Mouse (Mus musculus) hindbrain, embryonic 13.5 days (tissue): ENCODE data around the gene Fshb. TPM values are rescaled to one million over a fixed set of nuclear protein-coding genes. Genes with fewer than 3 reads are reported as not detected.

Source experiments
- ATAC-seq: fragments of 200-750 bp; cut with Nextera tagmentation; 2 replicates; pipeline ENCODE4 v1.8.0; 2017; ENCODE audit warnings: moderate TSS enrichment; ENCODE audit not compliant: low FRiP score
- H3K27ac ChIP-seq: fragments of 300-500 bp; sonication (generic); 2 replicates; pipeline ENCODE4 v1.5.1; 2015; ENCODE audit warnings: inconsistent platforms, mild to moderate bottlenecking, moderate library complexity
- H3K27me3 ChIP-seq: fragments of 300-500 bp; sonication (generic); 2 replicates; pipeline ENCODE4 v1.6.1; 2015; ENCODE audit warnings: mild to moderate bottlenecking, inconsistent platforms
- H3K36me3 ChIP-seq: fragments of 300-500 bp; sonication (generic); 2 replicates; pipeline ENCODE4 v1.6.1; 2015; ENCODE audit warnings: mild to moderate bottlenecking, inconsistent platforms
- H3K4me1 ChIP-seq: fragments of 300-500 bp; sonication (generic); replicated peaks from 2 replicates; pipeline ENCODE4 v1.6.1; 2015; ENCODE audit warnings: inconsistent platforms
- H3K4me2 ChIP-seq: fragments of 300-500 bp; sonication (generic); 2 replicates; pipeline ENCODE4 v1.6.1; 2015; ENCODE audit warnings: inconsistent platforms, mild to moderate bottlenecking, moderate library complexity
- H3K4me3 ChIP-seq: fragments of 300-500 bp; sonication (generic); 2 replicates; pipeline ENCODE4 v1.5.1; 2015; ENCODE audit warnings: mild to moderate bottlenecking, inconsistent platforms
- H3K9ac ChIP-seq: fragments of 300-500 bp; sonication (generic); 2 replicates; pipeline ENCODE4 v1.6.1; 2015; ENCODE audit warnings: mild to moderate bottlenecking, inconsistent platforms
- H3K9me3 ChIP-seq: fragments of 300-500 bp; sonication (generic); 2 replicates; pipeline ENCODE4 v1.6.1; 2016; ENCODE audit warnings: inconsistent platforms
- WGBS: fragments of 180-500 bp; shearing (Covaris S2); methylation state at CpG from one replicate; pipeline ENCODE4 v1.1.7; 2015; 5-methylcytosine and 5-hydroxymethylcytosine counted together
- polyA plus RNA-seq: library from polyadenylated mRNA; unstranded; fragments of >200 nt; fragmentation: Nextera tagmentation; extraction: Ambion mirVana; gene quantifications from 2 replicates; pipeline ENCODE4 v1.2.1, GENCODE M21; 2015

Fshb gene
- polyA plus RNA-seq = not detected in 2 replicates

DNA sequence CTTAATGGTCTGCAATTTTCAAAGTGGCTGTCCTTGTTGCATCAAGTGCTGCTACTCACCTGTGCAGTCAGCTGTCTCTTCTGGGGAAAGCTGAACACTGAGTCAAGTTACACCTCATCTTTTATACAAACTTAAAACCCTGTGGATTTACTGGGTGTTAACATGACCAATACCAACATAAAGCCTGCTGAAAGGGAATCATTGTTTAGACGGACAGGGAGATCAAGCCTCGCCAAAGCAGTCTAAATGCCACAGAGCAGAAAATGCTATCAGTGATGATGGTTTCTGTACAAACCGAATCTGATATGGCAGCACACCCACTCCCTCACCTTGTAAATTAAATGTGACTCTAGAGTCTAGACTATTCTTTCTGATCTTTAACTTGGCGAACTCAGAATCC, at the start of gene Fshb:
TSS of gene Fshb (minus strand) at position 101 of the 400 bp plus-strand sequence.
- Histone ChIP-seq H3K36me3 (no peaks in the 10 kb centered on the region), H3K9me3 (no peaks in the 10 kb centered on the region), H3K27ac (no peak within 1 kb of the TSS), H3K9ac (no peak within 1 kb of the TSS), H3K4me1 (no peaks in the 10 kb centered on the region), H3K4me2 (no peak within 1 kb of the TSS), H3K4me3 (no peak within 1 kb of the TSS), H3K27me3 (no peaks in the 10 kb centered on the region)
- ATAC-seq = no peak
- 87% methylated on average over 4 of the region's 4 CpGs for WGBS

DNA sequence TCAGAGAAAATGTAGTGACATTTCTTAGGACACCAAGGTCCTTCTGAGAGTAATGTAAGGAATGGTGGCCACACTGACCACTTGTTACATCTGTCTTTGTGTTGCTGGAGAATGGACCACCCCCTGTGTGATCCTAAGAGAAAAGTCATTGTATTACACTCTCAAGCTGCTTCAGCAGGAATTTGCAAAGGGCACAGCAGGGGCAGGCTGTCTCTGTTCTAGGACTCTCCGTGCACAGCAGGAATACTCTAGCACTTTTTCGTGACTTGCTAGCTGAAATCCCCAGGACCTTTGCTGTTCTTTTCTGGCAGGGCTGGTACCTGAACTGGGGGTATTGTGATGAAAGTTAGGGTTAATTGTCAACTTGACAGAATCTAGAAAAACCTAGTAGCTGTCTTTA, 24.8 kb upstream of the Fshb start:
- no peak overlapping the region for H3K9ac ChIP-seq
- H3K36me3 ChIP-seq = no peaks in the 10 kb centered on the region
- ATAC-seq = no peak
- 4% methylated on average over 2 of the region's 2 CpGs for WGBS
- H3K27ac ChIP-seq = no peak overlapping the region
- no peak overlapping the region for H3K4me2 ChIP-seq
- H3K4me1 ChIP-seq = no peaks in the 10 kb centered on the region
- H3K4me3 ChIP-seq = no peak overlapping the region
- H3K9me3 ChIP-seq = no peaks in the 10 kb centered on the region
- H3K27me3 ChIP-seq = no peaks in the 10 kb centered on the region

- Histone ChIP-seq H3K27me3 (no peaks in the 10 kb centered on the region), H3K4me3 (no peak overlapping the region), H3K4me2 (no peak overlapping the region), H3K4me1 (no peaks in the 10 kb centered on the region), H3K9ac (no peak overlapping the region), H3K9me3 (no peaks in the 10 kb centered on the region), H3K36me3 (no peaks in the 10 kb centered on the region), H3K27ac (0 out of 2 replicates have a peak overlapping the region, but pooled peaks have one; percentile 12)
- WGBS = 54% methylated on average over 14 of the region's 14 CpGs
- 0 out of 2 replicates have a peak, but pooled peaks have one; percentile 54 for ATAC-seq
These were observed 23.8 kb upstream of the Fshb start for GRCm38 (mm10) chr2:107083071-107083885.

DNA sequence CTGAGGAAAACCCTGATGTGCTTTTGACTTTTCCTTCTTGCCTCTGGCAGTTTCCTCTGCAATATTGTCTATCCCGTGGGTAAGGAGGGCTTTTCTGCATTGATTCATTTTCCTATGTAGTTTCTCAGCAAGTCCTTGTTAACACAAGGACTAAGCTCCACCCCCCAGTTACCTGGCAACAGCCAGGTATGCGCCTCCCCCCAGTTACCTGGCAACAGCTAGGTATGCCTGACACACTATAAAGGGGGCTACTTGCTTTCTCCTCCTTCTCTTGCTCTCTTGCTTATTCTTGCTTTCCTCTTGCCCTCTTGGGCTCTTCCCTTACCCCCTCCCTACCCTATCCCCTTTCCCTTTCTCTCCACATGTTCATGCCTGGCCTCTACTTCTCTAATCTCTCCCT, 3.8 kb upstream of the Fshb start:
- H3K27me3 ChIP-seq = no peaks in the 10 kb centered on the region
- no peaks in the 10 kb centered on the region for H3K9me3 ChIP-seq
- no peaks in the 10 kb centered on the region for H3K36me3 ChIP-seq
- ATAC-seq = no peak
- H3K4me3 ChIP-seq = no peak overlapping the region
- H3K4me1 ChIP-seq = no peaks in the 10 kb centered on the region
- H3K9ac ChIP-seq = no peak overlapping the region
- H3K27ac ChIP-seq = no peak overlapping the region
- 36% methylated on average over 2 of the region's 2 CpGs for WGBS
- H3K4me2 ChIP-seq = no peak overlapping the region

DNA sequence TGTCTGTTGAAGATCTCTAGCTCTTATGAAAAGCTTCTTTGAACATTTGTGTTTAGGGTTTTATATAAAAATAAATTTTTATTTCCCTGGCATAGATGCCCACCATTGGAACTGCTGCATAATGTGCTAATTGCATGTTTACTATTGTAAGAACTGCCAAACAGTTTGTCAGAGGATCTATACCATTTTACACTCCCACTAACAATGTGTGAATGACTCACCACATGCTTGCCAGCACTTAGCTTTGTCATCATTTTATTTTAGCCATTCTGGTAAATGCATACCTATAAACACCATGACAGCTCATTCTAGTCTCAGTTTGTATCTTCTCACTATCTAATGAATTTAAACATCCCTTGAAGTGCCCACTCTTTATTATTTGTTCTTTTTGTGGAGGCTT, 13.5 kb downstream of the Fshb start:
- Histone ChIP-seq H3K4me3 (no peak overlapping the region), H3K27me3 (no peaks in the 10 kb centered on the region), H3K4me2 (no peak overlapping the region), H3K36me3 (no peaks in the 10 kb centered on the region), H3K27ac (no peak overlapping the region), H3K9me3 (no peaks in the 10 kb centered on the region), H3K9ac (no peak overlapping the region), H3K4me1 (no peaks in the 10 kb centered on the region)
- no peak for ATAC-seq

- no peak for ATAC-seq
- Histone ChIP-seq H3K27ac (no peak overlapping the region), H3K4me3 (no peak overlapping the region), H3K4me2 (no peak overlapping the region), H3K9ac (no peak overlapping the region), H3K27me3 (no peaks in the 10 kb centered on the region), H3K9me3 (no peaks in the 10 kb centered on the region), H3K4me1 (no peaks in the 10 kb centered on the region), H3K36me3 (no peaks in the 10 kb centered on the region)
- WGBS = 88% methylated on average over 4 of the region's 4 CpGs
These were observed 18.6 kb downstream of the Fshb start for GRCm38 (mm10) chr2:107040816-107041215.

DNA sequence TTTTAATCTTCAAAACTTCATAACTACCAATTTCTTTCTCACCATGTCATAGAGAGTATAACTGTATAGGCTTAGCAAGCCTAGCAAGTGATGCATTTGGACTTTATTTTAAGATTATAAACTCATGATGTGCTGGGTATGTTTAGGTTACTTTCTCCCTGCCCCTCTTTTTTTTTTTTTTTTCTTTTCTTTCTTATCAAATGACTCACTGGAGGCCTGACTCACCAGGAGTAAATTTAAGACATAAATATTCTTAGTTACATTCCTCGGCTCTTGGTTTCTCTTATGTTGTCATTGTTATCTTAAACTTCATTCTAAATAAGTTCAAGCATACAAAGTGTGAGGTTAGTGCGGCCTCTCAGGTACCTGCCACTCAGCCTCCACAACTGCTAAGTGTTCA, 23.5 kb downstream of the Fshb start:
- ATAC-seq = no peak
- Histone ChIP-seq H3K27ac (no peak overlapping the region), H3K9ac (no peak overlapping the region), H3K4me2 (no peak overlapping the region), H3K4me1 (no peaks in the 10 kb centered on the region), H3K36me3 (no peaks in the 10 kb centered on the region), H3K9me3 (no peaks in the 10 kb centered on the region), H3K4me3 (no peak overlapping the region), H3K27me3 (no peaks in the 10 kb centered on the region)
- 92% methylated on average over 2 of the region's 2 CpGs for WGBS

DNA sequence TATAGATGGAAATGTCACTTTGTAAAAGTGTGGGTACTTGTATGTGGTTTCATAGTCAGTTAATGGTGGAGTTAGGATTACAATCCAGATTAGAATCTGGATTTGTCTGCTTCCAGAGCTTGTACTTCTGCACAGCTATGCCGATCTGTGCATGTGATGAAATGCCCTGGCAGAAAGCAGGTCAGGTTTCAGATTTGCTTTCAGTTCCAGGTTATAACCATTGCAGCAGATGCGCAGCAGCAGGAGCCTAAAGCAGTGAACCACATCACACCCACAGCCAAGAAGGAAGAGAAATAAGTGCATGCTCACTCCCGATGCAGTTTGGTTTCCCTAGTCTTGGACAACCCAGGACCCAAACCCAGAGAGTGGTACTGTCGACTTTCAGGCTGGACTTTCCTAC, 34.8 kb downstream of the Fshb start:
- no peak for ATAC-seq

DNA sequence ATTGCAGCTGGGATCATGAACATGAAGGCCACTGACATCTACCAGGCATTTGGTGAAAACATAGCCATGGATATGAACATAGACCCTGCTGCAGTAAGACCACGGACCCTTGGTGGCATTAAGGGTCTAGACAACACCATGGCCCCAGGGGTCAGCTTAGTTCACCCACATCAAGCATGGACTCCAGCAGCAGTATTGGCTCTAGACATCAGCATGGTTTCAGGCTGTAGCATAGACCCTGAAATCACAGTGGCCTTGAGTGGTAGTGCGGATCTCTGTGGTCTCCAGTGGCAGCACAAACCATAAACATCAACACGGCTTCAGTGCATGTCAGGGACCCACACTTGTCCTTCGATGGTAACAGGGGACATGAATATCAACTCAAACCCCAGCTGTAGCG, 36.7 kb downstream of the Fshb start:
- no peak for ATAC-seq
- H3K4me1 ChIP-seq = 0 out of 2 replicates have a peak, but pooled peaks cover 7% of the 10 kb centered on the region
- no peak overlapping the region for H3K27ac ChIP-seq
- 93% methylated on average over 5 of the region's 5 CpGs for WGBS
- H3K4me3 ChIP-seq = no peak overlapping the region
- no peak overlapping the region for H3K9ac ChIP-seq
- no peaks in the 10 kb centered on the region for H3K9me3 ChIP-seq
- no peaks in the 10 kb centered on the region for H3K27me3 ChIP-seq
- H3K4me2 ChIP-seq = no peak overlapping the region
- no peaks in the 10 kb centered on the region for H3K36me3 ChIP-seq

More for the DNA sequence above, 34.8 kb downstream of the Fshb start:
- Histone ChIP-seq H3K36me3 (no peaks in the 10 kb centered on the region), H3K9me3 (no peaks in the 10 kb centered on the region), H3K4me2 (no peak overlapping the region), H3K9ac (no peak overlapping the region), H3K4me1 (no peaks in the 10 kb centered on the region), H3K27me3 (no peaks in the 10 kb centered on the region), H3K4me3 (no peak overlapping the region), H3K27ac (no peak overlapping the region)
- WGBS = 82% methylated on average over 4 of the region's 4 CpGs

- no peak overlapping the region for H3K4me3 ChIP-seq
- H3K4me2 ChIP-seq = no peak overlapping the region
- no peaks in the 10 kb centered on the region for H3K27me3 ChIP-seq
- ATAC-seq = no peak; the same call in 1 of the 2 replicates
- no peaks in the 10 kb centered on the region for H3K36me3 ChIP-seq
- 0 out of 2 replicates have a peak overlapping the region, but pooled peaks have one; percentile 30 for H3K27ac ChIP-seq
- H3K4me1 ChIP-seq = 0 out of 2 replicates have a peak, but pooled peaks cover 7% of the 10 kb centered on the region
- 42% methylated on average over 2 of the region's 2 CpGs for WGBS
- H3K9ac ChIP-seq = no peak overlapping the region
- H3K9me3 ChIP-seq = no peaks in the 10 kb centered on the region
These were observed 40.1 kb downstream of the Fshb start for GRCm38 (mm10) chr2:107019331-107019730.

- no peak overlapping the region for H3K27ac ChIP-seq
- H3K4me2 ChIP-seq = no peak overlapping the region
- H3K9ac ChIP-seq = no peak overlapping the region
- 82% methylated on average over 4 of the region's 4 CpGs for WGBS
- no peaks in the 10 kb centered on the region for H3K4me1 ChIP-seq
- no peak for ATAC-seq
- H3K27me3 ChIP-seq = no peaks in the 10 kb centered on the region
- H3K9me3 ChIP-seq = no peaks in the 10 kb centered on the region
- no peak overlapping the region for H3K4me3 ChIP-seq
- H3K36me3 ChIP-seq = no peaks in the 10 kb centered on the region
These were observed 46.3 kb downstream of the Fshb start for GRCm38 (mm10) chr2:107013161-107013560.

GRCm38 (mm10) chr2:107012318-107012717, 47.1 kb downstream of the Fshb start:
- no peak overlapping the region for H3K27ac ChIP-seq
- no peaks in the 10 kb centered on the region for H3K36me3 ChIP-seq
- no peak for ATAC-seq
- no peak overlapping the region for H3K9ac ChIP-seq
- H3K4me1 ChIP-seq = no peaks in the 10 kb centered on the region
- H3K27me3 ChIP-seq = no peaks in the 10 kb centered on the region
- H3K4me3 ChIP-seq = no peak overlapping the region
- WGBS = 91% methylated on average over 4 of the region's 4 CpGs
- H3K9me3 ChIP-seq = no peaks in the 10 kb centered on the region
- H3K4me2 ChIP-seq = no peak overlapping the region

DNA sequence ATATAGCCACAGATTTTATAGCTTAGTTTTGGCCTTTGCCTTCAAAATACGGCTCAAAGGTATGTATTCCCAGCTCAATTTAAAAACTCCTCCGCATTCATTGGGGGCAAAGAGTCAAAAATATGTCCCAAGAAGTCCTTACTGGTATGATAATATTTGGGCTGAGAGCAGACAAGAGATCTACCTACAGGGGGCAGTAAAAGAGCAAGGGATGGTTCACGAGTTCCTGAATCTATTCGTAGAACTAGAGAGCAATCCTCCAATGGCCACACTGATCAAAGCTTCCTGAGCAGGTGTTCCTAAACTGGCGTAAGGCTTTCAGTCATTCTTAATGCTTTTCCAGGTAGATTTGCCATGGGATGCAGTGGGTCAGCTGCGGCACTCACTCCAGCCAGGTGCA, 49.3 kb downstream of the Fshb start:
- no peak overlapping the region for H3K4me2 ChIP-seq
- H3K27ac ChIP-seq = no peak overlapping the region
- H3K9me3 ChIP-seq = no peaks in the 10 kb centered on the region
- no peaks in the 10 kb centered on the region for H3K4me1 ChIP-seq
- no peak overlapping the region for H3K9ac ChIP-seq
- no peak overlapping the region for H3K4me3 ChIP-seq
- WGBS = 78% methylated on average over 6 of the region's 6 CpGs
- no peak for ATAC-seq
- H3K36me3 ChIP-seq = no peaks in the 10 kb centered on the region
- H3K27me3 ChIP-seq = no peaks in the 10 kb centered on the region
